Comparison of ENCODE assay signal across 9 mouse cellular contexts in genomic region chr3:54745799-54746198, GRCm38 (mm10). TPM values are rescaled to one million over a fixed set of nuclear protein-coding genes. Genes with fewer than 3 reads are reported as not detected.
DNase-seq lines count a peak whose midpoint lies in the region; ATAC-seq lines count a peak whose summit lies in the region.
"Had no signal": no experiment of that assay in that cellular context is flagged by ENCODE, and none has a peak within 500 bp of the region (broad histone marks: within the 10 kb centered on the region; RNA-seq: fewer than 3 reads in every experiment).

No protein-coding gene starts in this region.

- DNase-seq in embryo, embryonic 10 days (ENCODE audit: low spot score) = peak; percentile 36
- no peak for DNase-seq in embryo, embryonic 9.5 days (ENCODE audit: extremely low spot score)
- no peak for DNase-seq in midbrain, embryonic 11.5 days (ENCODE audit: low spot score, missing footprints)
- DNase-seq in adipocyte (ENCODE audit: low spot score) = peak; percentile 56
- peak; percentile 39 for DNase-seq in limb, embryonic 11.5 days (ENCODE audit: low spot score)
- no peak for DNase-seq in ovary, postnatal 10 days (ENCODE audit: low spot score)
- DNase-seq in forebrain, embryonic 10.5 days (ENCODE audit: extremely low spot score, low spot score) = no peak

- H3K36me3 ChIP-seq in midbrain, embryonic 13.5 days = peaks cover 100% of the 10 kb centered on the region
- H3K36me3 ChIP-seq in midbrain, embryonic 11.5 days (ENCODE audit: control insufficient read depth, insufficient read depth, low read length) = peaks cover 57% of the 10 kb centered on the region
- peaks cover 26% of the 10 kb centered on the region; the same call in 1 of the 2 replicates for H3K36me3 ChIP-seq in limb, embryonic 11.5 days (ENCODE audit: control insufficient read depth, insufficient read depth, low read length)
- peaks cover 99% of the 10 kb centered on the region for H3K36me3 ChIP-seq in forebrain, embryonic 10.5 days (replicated peaks)

- no peak overlapping the region for H3K4me3 ChIP-seq in midbrain, embryonic 13.5 days (replicated peaks)
- H3K4me3 ChIP-seq in midbrain, embryonic 11.5 days (ENCODE audit: low read depth, low read length) = no peak overlapping the region
- H3K4me3 ChIP-seq in limb, embryonic 11.5 days (ENCODE audit: low read depth, low read length) = no peak overlapping the region
- no peak overlapping the region for H3K4me3 ChIP-seq in forebrain, embryonic 10.5 days
- H3K4me3 ChIP-seq: hindbrain, embryonic 15.5 days had no signal

- no peak overlapping the region for H3K9ac ChIP-seq in midbrain, embryonic 13.5 days (replicated peaks)
- no peak overlapping the region for H3K9ac ChIP-seq in midbrain, embryonic 11.5 days (ENCODE audit: low read length)
- H3K9ac ChIP-seq in limb, embryonic 11.5 days (ENCODE audit: low read length) = no peak overlapping the region
- H3K9ac ChIP-seq: hindbrain, embryonic 15.5 days had no signal

- WGBS in midbrain, embryonic 13.5 days = 64% methylated on average over 5 of the region's 5 CpGs
- WGBS in midbrain, embryonic 11.5 days = 60% methylated on average over 5 of the region's 5 CpGs
- 47% methylated on average over 5 of the region's 5 CpGs for WGBS in limb, embryonic 11.5 days
- WGBS in forebrain, embryonic 10.5 days = 57% methylated on average over 5 of the region's 5 CpGs

- H3K4me1 ChIP-seq in midbrain, embryonic 13.5 days (replicated peaks) = no peaks in the 10 kb centered on the region
- H3K4me1 ChIP-seq in midbrain, embryonic 11.5 days (ENCODE audit: control insufficient read depth, insufficient read depth, low read length) = no peaks in the 10 kb centered on the region
- H3K4me1 ChIP-seq in limb, embryonic 11.5 days (ENCODE audit: control insufficient read depth, insufficient read depth, low read length) = no peaks in the 10 kb centered on the region
- no peaks in the 10 kb centered on the region for H3K4me1 ChIP-seq in forebrain, embryonic 10.5 days
- H3K4me1 ChIP-seq: hindbrain, embryonic 15.5 days had no signal

- H3K27me3 ChIP-seq in midbrain, embryonic 13.5 days = no peaks in the 10 kb centered on the region
- no peaks in the 10 kb centered on the region for H3K27me3 ChIP-seq in midbrain, embryonic 11.5 days (ENCODE audit: control insufficient read depth, insufficient read depth, low read length)
- H3K27me3 ChIP-seq in limb, embryonic 11.5 days (ENCODE audit: control insufficient read depth, insufficient read depth, low read length) = no peaks in the 10 kb centered on the region
- H3K27me3 ChIP-seq in forebrain, embryonic 10.5 days (ENCODE audit: poor library complexity, severe bottlenecking) = no peaks in the 10 kb centered on the region
- H3K27me3 ChIP-seq: hindbrain, embryonic 15.5 days had no signal

- no peak overlapping the region for H3K4me2 ChIP-seq in midbrain, embryonic 13.5 days (replicated peaks)
- H3K4me2 ChIP-seq in midbrain, embryonic 11.5 days = no peak overlapping the region
- H3K4me2 ChIP-seq in limb, embryonic 11.5 days (ENCODE audit: low read depth, severe bottlenecking) = no peak overlapping the region
- H3K4me2 ChIP-seq: hindbrain, embryonic 15.5 days had no signal

- 0 out of 2 replicates have a peak, but pooled peaks have one; percentile 43 for ATAC-seq in midbrain, embryonic 13.5 days
- ATAC-seq in midbrain, embryonic 11.5 days (ENCODE audit: low FRiP score) = no peak
- no peak for ATAC-seq in limb, embryonic 11.5 days (ENCODE audit: insufficient number of reproducible peaks, low FRiP score, low TSS enrichment, low read depth)

- H3K9me3 ChIP-seq in midbrain, embryonic 13.5 days = no peaks in the 10 kb centered on the region
- no peaks in the 10 kb centered on the region; the same call in 1 of the 2 replicates for H3K9me3 ChIP-seq in midbrain, embryonic 11.5 days (ENCODE audit: control insufficient read depth, low read length)
- H3K9me3 ChIP-seq in limb, embryonic 11.5 days (ENCODE audit: control insufficient read depth, low read length) = no peaks in the 10 kb centered on the region
- H3K9me3 ChIP-seq in forebrain, embryonic 10.5 days = no peaks in the 10 kb centered on the region
- H3K9me3 ChIP-seq: hindbrain, embryonic 15.5 days had no signal

- no peak overlapping the region for H3K27ac ChIP-seq in midbrain, embryonic 13.5 days
- no peak overlapping the region for H3K27ac ChIP-seq in midbrain, embryonic 11.5 days (ENCODE audit: low read depth, low read length)
- no peak overlapping the region for H3K27ac ChIP-seq in limb, embryonic 11.5 days (replicated peaks; ENCODE audit: low read depth, low read length)
- H3K27ac ChIP-seq in forebrain, embryonic 10.5 days = no peak overlapping the region
- H3K27ac ChIP-seq: hindbrain, embryonic 15.5 days had no signal

RNA-seq across cellular contexts. Expression of gene Smad9, which starts 9.6 kb away (rescaled TPM):
- 0.15 and 0.17 TPM in 2 replicates for polyA plus RNA-seq in midbrain, embryonic 13.5 days (2015; fragmentation: Nextera tagmentation; extraction: Ambion mirVana)
- 0.07 and 0.27 TPM in 2 replicates for polyA plus RNA-seq in midbrain, embryonic 11.5 days (2014; fragmentation: Nextera tagmentation; extraction: Ambion mirVana)
- polyA plus RNA-seq in limb, embryonic 11.5 days (2014; fragmentation: Nextera tagmentation; extraction: Ambion mirVana) = 0.37 and 0.52 TPM in 2 replicates
- polyA plus RNA-seq in forebrain, embryonic 10.5 days (2016; fragmentation: Nextera tagmentation; extraction: Ambion mirVana) = 0.09 TPM in 2 replicates

RNA-seq across cellular contexts. Expression of gene Alg5, which starts 10.5 kb away (rescaled TPM):
- polyA plus RNA-seq in midbrain, embryonic 13.5 days (2015; fragmentation: Nextera tagmentation; extraction: Ambion mirVana) = 43.1 and 50.2 TPM in 2 replicates
- 40.5 and 46.4 TPM in 2 replicates for polyA plus RNA-seq in midbrain, embryonic 11.5 days (2014; fragmentation: Nextera tagmentation; extraction: Ambion mirVana)
- 36.0 and 37.5 TPM in 2 replicates for polyA plus RNA-seq in limb, embryonic 11.5 days (2014; fragmentation: Nextera tagmentation; extraction: Ambion mirVana)
- polyA plus RNA-seq in forebrain, embryonic 10.5 days (2016; fragmentation: Nextera tagmentation; extraction: Ambion mirVana) = 40.8 and 42.6 TPM in 2 replicates

RNA-seq across cellular contexts. Expression of gene Exosc8, which starts 10.6 kb away (rescaled TPM):
- 80.9 and 87.2 TPM in 2 replicates for polyA plus RNA-seq in midbrain, embryonic 13.5 days (2015; fragmentation: Nextera tagmentation; extraction: Ambion mirVana)
- polyA plus RNA-seq in midbrain, embryonic 11.5 days (2014; fragmentation: Nextera tagmentation; extraction: Ambion mirVana) = 147 and 155 TPM in 2 replicates
- polyA plus RNA-seq in limb, embryonic 11.5 days (2014; fragmentation: Nextera tagmentation; extraction: Ambion mirVana) = 169 and 179 TPM in 2 replicates
- 196 and 206 TPM in 2 replicates for polyA plus RNA-seq in forebrain, embryonic 10.5 days (2016; fragmentation: Nextera tagmentation; extraction: Ambion mirVana)

RNA-seq across cellular contexts. Expression of gene Gm21958, which starts 31.6 kb away (rescaled TPM):
- 0.43 TPM in 1 of 2 replicates, not detected in the other for polyA plus RNA-seq in midbrain, embryonic 13.5 days (2015; fragmentation: Nextera tagmentation; extraction: Ambion mirVana)
- 0.61 TPM in 1 of 2 replicates, not detected in the other for polyA plus RNA-seq in midbrain, embryonic 11.5 days (2014; fragmentation: Nextera tagmentation; extraction: Ambion mirVana)
- 1.6 TPM in 2 replicates for polyA plus RNA-seq in limb, embryonic 11.5 days (2014; fragmentation: Nextera tagmentation; extraction: Ambion mirVana)
- 0.47 TPM in 1 of 2 replicates, not detected in the other for polyA plus RNA-seq in forebrain, embryonic 10.5 days (2016; fragmentation: Nextera tagmentation; extraction: Ambion mirVana)

RNA-seq across cellular contexts. Expression of gene Supt20, which starts 53.2 kb away (rescaled TPM):
- 97.1 and 103 TPM in 2 replicates for polyA plus RNA-seq in midbrain, embryonic 13.5 days (2015; fragmentation: Nextera tagmentation; extraction: Ambion mirVana)
- 117 and 129 TPM in 2 replicates for polyA plus RNA-seq in midbrain, embryonic 11.5 days (2014; fragmentation: Nextera tagmentation; extraction: Ambion mirVana)
- 125 and 127 TPM in 2 replicates for polyA plus RNA-seq in limb, embryonic 11.5 days (2014; fragmentation: Nextera tagmentation; extraction: Ambion mirVana)
- polyA plus RNA-seq in forebrain, embryonic 10.5 days (2016; fragmentation: Nextera tagmentation; extraction: Ambion mirVana) = 101 and 105 TPM in 2 replicates

Comparison
In these comparisons a context has a peak if more than half of its experiments do, and no peak if none do; other contexts are left out.
1. DNase-seq: peak in embryo, embryonic 10 days (single experiment), adipocyte (single experiment) and limb, embryonic 11.5 days (single experiment); none in embryo, embryonic 9.5 days (single experiment), midbrain, embryonic 11.5 days (single experiment), ovary, postnatal 10 days (single experiment) and forebrain, embryonic 10.5 days (single experiment).